Mouse (Mus musculus) lung, adult 2 months (tissue): ENCODE measurements around the gene Cdiptos.

Source experiments
- CTCF ChIP-seq: fragments of 200-500 bp; IDR thresholded peaks from 2 replicates; pipeline ENCODE4 v1.5.1; 2011; ENCODE audit warnings: mild to moderate bottlenecking, low read length, control low read depth; ENCODE audit not compliant: insufficient read depth
- POLR2A ChIP-seq: fragments of 200-500 bp; IDR thresholded peaks from 2 replicates; pipeline ENCODE4 v1.6.1; 2011; ENCODE audit warnings: low read depth, mild to moderate bottlenecking, control low read depth, low read length, borderline replicate concordance; ENCODE audit errors: extremely low read depth

DNA sequence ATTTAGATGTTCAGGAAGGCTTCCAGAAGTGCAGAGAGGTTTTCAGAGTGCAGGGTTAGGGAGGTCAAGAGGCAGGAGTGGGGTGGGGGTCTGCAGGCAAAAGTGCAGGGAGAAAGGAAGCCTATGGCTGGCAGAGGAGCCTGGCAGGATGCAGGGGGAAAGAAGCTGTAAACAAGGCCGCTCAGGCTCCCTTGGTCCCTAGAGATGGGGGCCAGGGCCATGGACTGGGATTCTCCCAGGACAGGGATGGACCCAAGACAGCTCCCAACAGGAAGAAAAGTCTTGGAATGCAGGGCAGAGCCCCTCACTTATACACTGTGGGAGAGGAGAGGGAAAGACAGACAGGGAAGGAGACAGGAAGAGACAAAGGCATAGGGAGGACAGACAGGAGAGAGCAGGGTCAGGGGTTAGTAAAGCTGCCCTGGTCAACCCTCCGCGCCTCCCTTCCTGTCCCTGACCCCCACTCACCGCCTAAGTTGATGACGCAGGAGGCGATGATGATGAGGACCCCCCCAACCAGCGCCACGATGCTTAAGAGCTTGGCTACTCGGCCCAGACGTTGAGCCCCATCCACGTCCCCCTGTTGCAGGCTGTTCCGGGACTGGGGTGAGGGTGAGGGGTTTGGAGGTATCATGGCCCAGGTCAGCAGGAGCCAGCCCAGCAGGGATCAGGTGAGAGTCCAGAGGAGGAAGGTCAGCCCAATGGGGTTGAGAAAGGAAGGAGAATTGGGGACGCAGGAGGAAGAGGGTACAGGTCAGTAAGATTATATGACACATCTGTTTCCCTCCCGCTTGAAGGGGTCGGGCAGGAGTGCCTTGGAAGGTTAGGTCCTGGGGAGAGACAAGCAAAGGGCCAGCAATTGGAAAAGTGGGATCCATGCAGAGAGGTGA lies 42.8 kb upstream of the Cdiptos start:
- TF ChIP-seq POLR2A, result no peak
- TF ChIP-seq CTCF, result no peak
